Mouse (Mus musculus): Measurements from ENCODE around the gene Psmd11.

DNA sequence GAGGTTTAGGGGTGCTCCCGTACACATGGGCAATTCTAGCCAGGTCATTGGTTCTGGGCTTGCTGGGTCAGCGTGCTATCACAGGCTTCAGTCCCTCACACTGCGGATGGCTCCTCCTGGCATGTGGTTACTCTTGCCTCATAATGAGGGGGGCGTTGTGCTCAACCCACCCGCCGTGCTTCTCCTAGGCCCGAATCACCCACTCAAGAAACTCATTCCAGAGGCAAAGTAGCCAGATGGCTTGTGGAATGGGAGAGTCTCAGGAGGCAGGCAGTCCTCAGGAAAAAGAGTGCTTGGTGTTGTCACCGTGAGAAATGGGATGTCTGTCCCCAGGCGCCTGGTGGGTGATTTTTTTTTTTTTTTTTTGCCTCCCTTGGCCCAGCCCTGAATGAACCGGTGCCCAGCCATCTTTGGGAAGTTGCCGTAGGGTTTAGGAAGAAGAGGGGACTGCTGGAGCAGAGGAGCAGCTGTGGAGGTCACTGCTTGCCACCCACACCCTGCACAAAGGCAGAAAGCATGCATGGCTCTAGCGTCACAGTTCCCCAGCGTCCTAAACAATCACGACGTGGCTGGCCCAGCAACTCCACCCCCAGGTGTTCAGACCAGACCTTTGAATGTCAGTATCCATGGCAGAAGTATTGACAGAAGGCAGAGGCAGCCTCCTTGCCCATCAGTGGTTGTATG, 59.6 kb downstream of the Psmd11 start:
- TF ChIP-seq CTCF (IDR thresholded peaks at IDR 0.05; ENCODE audit: control insufficient read depth, insufficient read depth, low read length) (no peak), POLR2A (IDR thresholded peaks at IDR 0.05; ENCODE audit: borderline replicate concordance, control insufficient read depth, low read depth, low read length) (no peak)

All from bone marrow, adult 2 months (tissue).